Mouse (Mus musculus): ENCODE results near the gene Bmpr1b. TPM values are rescaled to one million over a fixed set of nuclear protein-coding genes. Genes with fewer than 3 reads are reported as not detected.

Bmpr1b gene
- polyA plus RNA-seq, 1 experiment from 2014 or later: 10.7 TPM

DNA sequence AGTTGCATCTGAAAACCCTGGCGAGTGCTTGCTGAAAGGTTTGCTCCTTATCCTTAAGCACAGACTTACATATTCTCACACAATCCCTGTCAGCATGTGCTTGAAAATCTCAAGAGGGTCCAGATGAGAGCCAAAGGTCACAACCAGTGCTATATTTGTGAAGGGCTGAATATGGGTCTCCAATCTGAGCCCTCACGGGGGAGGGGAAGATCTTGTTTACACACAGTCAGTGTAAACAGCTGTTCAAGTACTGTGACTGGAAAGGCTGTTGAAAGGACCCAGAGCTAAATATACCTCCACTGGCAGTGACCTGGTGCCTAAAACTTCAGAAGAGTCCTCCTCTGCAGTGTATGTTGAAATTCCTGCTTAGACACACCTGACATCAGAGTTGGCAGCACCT lies 43.7 kb downstream of the Bmpr1b start:
- Histone ChIP-seq H3K27ac (ENCODE audit: low read depth, low read length) (no peak overlapping the region), H3K4me2 (ENCODE audit: low read depth, low read length, severe bottlenecking) (no peak overlapping the region), H3K36me3 (ENCODE audit: control insufficient read depth, insufficient read depth, low read length) (no peaks in the 10 kb centered on the region), H3K4me3 (ENCODE audit: low read depth, low read length) (no peak overlapping the region), H3K27me3 (ENCODE audit: control insufficient read depth, insufficient read depth, low read length) (no peaks in the 10 kb centered on the region), H3K9me3 (ENCODE audit: control insufficient read depth, low read length) (no peaks in the 10 kb centered on the region), H3K4me1 (replicated peaks; ENCODE audit: control insufficient read depth, insufficient read depth, low read length) (no peaks in the 10 kb centered on the region), H3K9ac (ENCODE audit: low read length) (no peak overlapping the region)
- ATAC-seq (replicated peaks; ENCODE audit: low FRiP score) (no peak), DNase-seq (ENCODE audit: low spot score) (no peak)
- 67% methylated on average over 2 of the region's 2 CpGs for WGBS

DNA sequence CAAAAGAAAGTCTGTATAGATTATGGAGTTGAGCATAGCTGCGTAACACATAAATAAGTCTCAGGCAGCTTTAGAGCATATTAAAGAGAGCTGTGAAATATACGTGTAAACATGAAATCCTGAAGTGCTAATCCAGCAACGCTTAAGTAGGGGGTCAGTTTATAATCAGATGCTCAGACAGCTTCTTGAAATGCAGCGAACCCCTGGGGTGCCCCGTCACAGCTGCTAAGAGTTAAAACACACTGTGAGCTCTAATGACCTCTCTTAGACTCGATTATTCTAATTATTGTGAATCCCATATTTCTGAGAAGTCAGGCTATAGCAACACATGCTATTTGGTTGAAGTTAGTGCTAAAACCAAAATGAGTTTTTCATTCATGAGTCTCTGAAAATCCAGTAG lies 45.0 kb downstream of the Bmpr1b start:
- Histone ChIP-seq H3K4me2 (ENCODE audit: low read depth, low read length, severe bottlenecking) (no peak overlapping the region), H3K9ac (ENCODE audit: low read length) (no peak overlapping the region), H3K4me1 (replicated peaks; ENCODE audit: control insufficient read depth, insufficient read depth, low read length) (no peaks in the 10 kb centered on the region), H3K4me3 (ENCODE audit: low read depth, low read length) (no peak overlapping the region), H3K27ac (ENCODE audit: low read depth, low read length) (no peak overlapping the region), H3K9me3 (ENCODE audit: control insufficient read depth, low read length) (no peaks in the 10 kb centered on the region), H3K27me3 (ENCODE audit: control insufficient read depth, insufficient read depth, low read length) (no peaks in the 10 kb centered on the region), H3K36me3 (ENCODE audit: control insufficient read depth, insufficient read depth, low read length) (no peaks in the 10 kb centered on the region)
- ATAC-seq (replicated peaks; ENCODE audit: low FRiP score) (peak; percentile 40; the same call in 1 of the 2 replicates), DNase-seq (ENCODE audit: low spot score) (no peak)
- 48% methylated on average over 6 of the region's 6 CpGs for WGBS

DNA sequence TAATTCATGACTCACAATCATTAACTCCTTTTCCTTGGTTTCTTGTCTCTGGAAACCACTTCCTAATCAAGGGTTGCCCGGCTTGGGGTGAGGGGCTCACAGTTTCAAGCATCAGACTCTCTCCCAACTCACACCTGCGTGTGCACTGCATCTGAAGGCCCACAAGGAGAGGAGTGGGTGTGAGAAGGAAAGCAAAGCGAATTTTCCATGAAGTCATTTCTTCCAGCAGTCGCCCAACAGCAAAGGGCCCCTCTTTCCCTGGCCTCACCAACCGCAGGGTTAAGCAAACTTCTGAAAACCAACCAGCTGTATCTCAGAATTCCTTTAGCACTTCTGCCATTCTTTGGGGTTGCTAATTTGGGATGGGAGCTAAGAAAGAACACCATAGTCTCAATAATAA lies 46.8 kb downstream of the Bmpr1b start:
- H3K9ac ChIP-seq (ENCODE audit: low read length): no peak overlapping the region
- no peak for ATAC-seq (replicated peaks; ENCODE audit: low FRiP score)
- H3K9me3 ChIP-seq (ENCODE audit: control insufficient read depth, low read length): no peaks in the 10 kb centered on the region
- no peaks in the 10 kb centered on the region for H3K27me3 ChIP-seq (ENCODE audit: control insufficient read depth, insufficient read depth, low read length)
- H3K4me1 ChIP-seq (replicated peaks; ENCODE audit: control insufficient read depth, insufficient read depth, low read length): no peaks in the 10 kb centered on the region
- no peak overlapping the region for H3K4me3 ChIP-seq (ENCODE audit: low read depth, low read length)
- no peak overlapping the region for H3K4me2 ChIP-seq (ENCODE audit: low read depth, low read length, severe bottlenecking)
- no peak for DNase-seq (ENCODE audit: low spot score)
- H3K27ac ChIP-seq (ENCODE audit: low read depth, low read length): no peak overlapping the region
- no peaks in the 10 kb centered on the region for H3K36me3 ChIP-seq (ENCODE audit: control insufficient read depth, insufficient read depth, low read length)
- WGBS: 86% methylated on average over 5 of the region's 5 CpGs

DNA sequence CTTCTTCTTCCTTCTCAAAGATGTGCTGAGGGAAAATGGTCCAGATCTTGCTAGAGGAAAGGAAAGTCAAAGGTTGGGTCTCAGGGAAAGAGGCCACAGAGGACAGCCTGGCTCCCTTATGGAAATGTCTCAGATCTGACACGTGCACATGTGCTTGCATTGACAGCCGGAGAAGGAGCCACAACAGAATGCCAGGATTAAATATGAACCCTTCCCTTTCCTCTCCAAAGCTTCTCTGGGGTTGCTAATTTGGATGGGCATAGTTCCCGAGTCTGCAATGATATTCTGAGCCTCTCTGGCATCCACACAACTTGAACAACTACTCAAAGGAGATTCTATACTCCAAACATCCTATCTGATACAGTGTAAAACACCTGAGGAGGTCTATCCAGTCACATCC lies 48.4 kb downstream of the Bmpr1b start:
- no peak overlapping the region for H3K4me2 ChIP-seq (ENCODE audit: low read depth, low read length, severe bottlenecking)
- no peak overlapping the region for H3K4me3 ChIP-seq (ENCODE audit: low read depth, low read length)
- WGBS: 79% methylated on average over 3 of the region's 3 CpGs
- H3K9ac ChIP-seq (ENCODE audit: low read length): no peak overlapping the region
- ATAC-seq (replicated peaks; ENCODE audit: low FRiP score) (no peak), DNase-seq (ENCODE audit: low spot score) (no peak)
- no peaks in the 10 kb centered on the region for H3K4me1 ChIP-seq (replicated peaks; ENCODE audit: control insufficient read depth, insufficient read depth, low read length)
- H3K27me3 ChIP-seq (ENCODE audit: control insufficient read depth, insufficient read depth, low read length): no peaks in the 10 kb centered on the region
- H3K36me3 ChIP-seq (ENCODE audit: control insufficient read depth, insufficient read depth, low read length): no peaks in the 10 kb centered on the region
- no peak overlapping the region for H3K27ac ChIP-seq (ENCODE audit: low read depth, low read length)
- H3K9me3 ChIP-seq (ENCODE audit: control insufficient read depth, low read length): no peaks in the 10 kb centered on the region

DNA sequence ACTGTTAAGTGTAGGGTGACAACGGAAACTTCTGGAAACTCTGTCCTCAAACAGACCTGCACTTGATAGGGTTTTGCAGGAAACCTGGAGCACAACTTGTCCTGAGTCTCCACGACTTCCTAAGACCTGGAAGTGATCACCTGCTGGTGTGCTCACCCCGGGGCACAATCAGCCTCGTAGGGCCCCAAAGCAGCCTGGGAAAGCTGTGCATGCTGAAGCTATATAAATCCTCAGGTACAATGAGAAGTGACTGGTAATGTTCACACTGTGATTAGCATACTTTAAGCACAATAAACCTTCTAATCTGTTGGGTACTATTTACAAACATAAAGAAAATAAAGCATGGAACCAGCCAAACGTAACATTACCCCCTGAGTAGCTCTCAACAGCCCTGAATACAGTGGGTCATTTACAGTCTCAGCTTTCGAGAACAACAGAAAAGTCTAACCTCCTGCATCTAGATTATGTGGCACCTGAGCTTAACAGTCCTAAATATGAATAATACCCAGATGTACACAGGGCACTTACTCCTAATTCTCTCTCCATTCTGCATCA lies 54.4 kb downstream of the Bmpr1b start:
- no peak for ATAC-seq (replicated peaks; ENCODE audit: low FRiP score)
- H3K4me1 ChIP-seq (replicated peaks; ENCODE audit: control insufficient read depth, insufficient read depth, low read length): no peaks in the 10 kb centered on the region

DNA sequence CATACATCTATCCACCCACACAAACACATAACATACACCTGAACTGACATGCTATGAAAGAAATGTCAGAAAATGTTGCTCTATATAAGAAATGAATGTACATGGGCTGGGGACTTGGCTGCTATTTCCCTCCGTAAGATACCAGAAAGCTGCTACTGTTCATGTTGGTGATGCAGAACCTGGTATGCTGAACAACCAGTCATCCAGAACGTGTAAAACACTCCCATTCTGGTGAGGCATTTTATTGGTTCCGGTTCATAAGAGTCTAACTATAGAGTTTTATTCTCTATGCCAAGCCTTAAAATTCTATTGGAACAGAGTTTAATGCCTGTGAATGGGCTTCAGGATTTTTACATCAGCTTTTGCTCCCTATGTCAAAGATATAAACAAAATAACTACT lies 55.0 kb downstream of the Bmpr1b start:
- H3K4me2 ChIP-seq (ENCODE audit: low read depth, low read length, severe bottlenecking): no peak overlapping the region
- H3K9me3 ChIP-seq (ENCODE audit: control insufficient read depth, low read length): no peaks in the 10 kb centered on the region
- H3K27me3 ChIP-seq (ENCODE audit: control insufficient read depth, insufficient read depth, low read length): no peaks in the 10 kb centered on the region
- no peak overlapping the region for H3K9ac ChIP-seq (ENCODE audit: low read length)
- no peaks in the 10 kb centered on the region for H3K4me1 ChIP-seq (replicated peaks; ENCODE audit: control insufficient read depth, insufficient read depth, low read length)
- no peak overlapping the region for H3K27ac ChIP-seq (ENCODE audit: low read depth, low read length)
- H3K36me3 ChIP-seq (ENCODE audit: control insufficient read depth, insufficient read depth, low read length): no peaks in the 10 kb centered on the region
- H3K4me3 ChIP-seq (ENCODE audit: low read depth, low read length): no peak overlapping the region
- 86% methylated on average over 3 of the region's 3 CpGs for WGBS
- no peak for DNase-seq (ENCODE audit: low spot score)
- ATAC-seq (replicated peaks; ENCODE audit: low FRiP score): no peak

More for the DNA sequence above, 54.4 kb downstream of the Bmpr1b start:
- Histone ChIP-seq H3K9me3 (ENCODE audit: control insufficient read depth, low read length) (no peaks in the 10 kb centered on the region), H3K36me3 (ENCODE audit: control insufficient read depth, insufficient read depth, low read length) (no peaks in the 10 kb centered on the region), H3K9ac (ENCODE audit: low read length) (no peak overlapping the region), H3K27ac (ENCODE audit: low read depth, low read length) (no peak overlapping the region), H3K4me2 (ENCODE audit: low read depth, low read length, severe bottlenecking) (no peak overlapping the region), H3K4me3 (ENCODE audit: low read depth, low read length) (no peak overlapping the region), H3K27me3 (ENCODE audit: control insufficient read depth, insufficient read depth, low read length) (no peaks in the 10 kb centered on the region)
- WGBS: 54% methylated on average over 6 of the region's 6 CpGs
- no peak for DNase-seq (ENCODE audit: low spot score)

DNA sequence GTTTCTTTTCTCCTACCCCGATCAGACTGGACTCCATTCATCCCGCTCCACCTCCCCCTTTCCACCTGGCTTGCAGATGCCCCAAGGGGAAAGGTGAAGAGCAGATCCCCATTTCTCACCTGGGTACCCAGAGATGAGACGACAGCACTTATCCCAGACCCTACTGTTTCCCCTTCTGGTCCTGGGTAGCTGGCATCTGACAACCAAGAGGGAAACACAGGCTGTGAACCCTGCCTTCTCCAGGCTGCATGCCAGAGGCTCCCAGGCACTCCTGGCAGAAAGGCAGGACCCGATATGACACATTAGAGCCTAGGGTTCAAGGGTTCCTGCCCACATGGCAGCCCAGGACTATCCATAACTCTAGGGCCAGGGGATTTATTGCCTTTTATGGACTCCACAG lies 56.0 kb downstream of the Bmpr1b start:
- H3K4me2 ChIP-seq (ENCODE audit: low read depth, low read length, severe bottlenecking): no peak overlapping the region
- DNase-seq (ENCODE audit: low spot score) (no peak), ATAC-seq (replicated peaks; ENCODE audit: low FRiP score) (no peak)
- H3K9ac ChIP-seq (ENCODE audit: low read length): no peak overlapping the region
- H3K4me1 ChIP-seq (replicated peaks; ENCODE audit: control insufficient read depth, insufficient read depth, low read length): no peaks in the 10 kb centered on the region
- whole genome bisulfite sequencing: 87% methylated on average over 4 of the region's 4 CpGs
- H3K27me3 ChIP-seq (ENCODE audit: control insufficient read depth, insufficient read depth, low read length): no peaks in the 10 kb centered on the region
- H3K9me3 ChIP-seq (ENCODE audit: control insufficient read depth, low read length): no peaks in the 10 kb centered on the region
- H3K36me3 ChIP-seq (ENCODE audit: control insufficient read depth, insufficient read depth, low read length): no peaks in the 10 kb centered on the region
- no peak overlapping the region for H3K27ac ChIP-seq (ENCODE audit: low read depth, low read length)
- no peak overlapping the region for H3K4me3 ChIP-seq (ENCODE audit: low read depth, low read length)

DNA sequence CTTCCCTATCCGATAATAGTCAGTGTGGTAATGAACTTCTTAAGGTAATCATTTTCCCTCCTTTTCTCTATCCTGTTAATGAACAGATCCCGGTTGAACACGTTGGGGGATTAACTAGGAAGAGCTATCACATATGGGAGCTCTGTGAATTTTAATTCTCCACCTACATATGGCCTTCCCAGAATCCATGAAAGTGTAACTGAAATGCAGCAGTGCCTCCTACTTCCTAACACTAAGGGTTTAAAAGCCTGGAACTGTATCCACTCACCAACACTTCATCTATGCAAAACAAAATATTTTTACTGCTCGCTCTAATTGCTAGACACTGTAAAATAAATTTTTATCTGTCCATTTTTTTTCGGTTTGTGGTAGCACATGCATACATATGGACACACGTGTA lies 63.0 kb downstream of the Bmpr1b start:
- H3K4me3 ChIP-seq (ENCODE audit: low read depth, low read length): no peak overlapping the region
- H3K36me3 ChIP-seq (ENCODE audit: control insufficient read depth, insufficient read depth, low read length): no peaks in the 10 kb centered on the region
- no peaks in the 10 kb centered on the region for H3K4me1 ChIP-seq (replicated peaks; ENCODE audit: control insufficient read depth, insufficient read depth, low read length)
- WGBS: 89% methylated on average over 6 of the region's 6 CpGs
- H3K9ac ChIP-seq (ENCODE audit: low read length): no peak overlapping the region
- no peaks in the 10 kb centered on the region for H3K9me3 ChIP-seq (ENCODE audit: control insufficient read depth, low read length)
- no peak overlapping the region for H3K4me2 ChIP-seq (ENCODE audit: low read depth, low read length, severe bottlenecking)
- H3K27me3 ChIP-seq (ENCODE audit: control insufficient read depth, insufficient read depth, low read length): no peaks in the 10 kb centered on the region
- ATAC-seq (replicated peaks; ENCODE audit: low FRiP score) (no peak), DNase-seq (ENCODE audit: low spot score) (no peak)
- no peak overlapping the region for H3K27ac ChIP-seq (ENCODE audit: low read depth, low read length)

DNA sequence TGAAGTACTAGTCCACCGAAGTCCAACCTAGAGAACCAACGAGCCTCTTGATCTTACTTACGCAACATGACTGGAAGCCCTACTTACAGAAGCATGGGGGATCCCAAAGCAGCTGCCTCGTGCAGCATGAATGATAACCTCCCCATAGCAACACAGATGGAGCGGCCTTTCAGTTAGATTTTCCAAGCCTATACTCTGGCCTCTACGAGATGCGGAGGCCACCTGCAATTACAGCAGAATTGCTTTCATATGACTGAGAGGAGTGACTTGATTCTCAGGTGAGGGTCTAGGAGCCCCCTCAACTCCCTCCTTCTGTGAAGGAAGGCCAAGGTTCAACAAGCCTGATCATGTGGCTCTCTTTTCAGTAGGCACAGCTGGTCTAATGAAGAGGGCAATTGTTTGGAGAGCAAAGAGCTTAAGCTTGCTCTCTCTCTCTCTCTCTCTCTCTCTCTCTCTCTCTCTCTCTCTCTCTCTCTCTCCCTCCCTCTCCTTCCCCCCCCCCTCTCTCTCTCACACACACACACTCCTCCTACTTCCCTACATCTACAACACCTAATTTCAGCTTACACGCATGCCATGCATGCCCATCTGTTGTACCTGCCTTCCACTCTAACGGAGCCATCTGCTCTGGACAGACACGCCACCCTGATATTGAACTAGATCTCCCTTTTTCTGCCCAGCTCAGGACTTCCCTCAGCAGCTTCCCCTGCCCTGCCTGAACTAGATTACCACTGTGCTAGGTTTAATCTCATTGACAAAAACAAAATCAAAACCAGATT lies 65.0 kb downstream of the Bmpr1b start:
- Histone ChIP-seq H3K27me3 (ENCODE audit: control insufficient read depth, insufficient read depth, low read length) (no peaks in the 10 kb centered on the region), H3K36me3 (ENCODE audit: control insufficient read depth, insufficient read depth, low read length) (no peaks in the 10 kb centered on the region), H3K27ac (ENCODE audit: low read depth, low read length) (no peak overlapping the region), H3K9me3 (ENCODE audit: control insufficient read depth, low read length) (no peaks in the 10 kb centered on the region), H3K9ac (ENCODE audit: low read length) (no peak overlapping the region), H3K4me2 (ENCODE audit: low read depth, low read length, severe bottlenecking) (no peak overlapping the region), H3K4me1 (replicated peaks; ENCODE audit: control insufficient read depth, insufficient read depth, low read length) (no peaks in the 10 kb centered on the region), H3K4me3 (ENCODE audit: low read depth, low read length) (no peak overlapping the region)
- WGBS: 90% methylated on average over 10 of the region's 10 CpGs
- ATAC-seq (replicated peaks; ENCODE audit: low FRiP score) (no peak), DNase-seq (ENCODE audit: low spot score) (no peak)
